Mouse (Mus musculus) G1E (cell line): ENCODE results near the gene Twsg1.

Experiments used
- CTCF ChIP-seq: IDR thresholded peaks from 2 replicates; pipeline ENCODE4 v1.5.1; 2012; ENCODE audit warnings: low read depth, low read length, inconsistent platforms, mixed read lengths
- GATA1 ChIP-seq: IDR thresholded peaks from 2 replicates; pipeline ENCODE4 v1.6.1; 2012; ENCODE audit warnings: borderline replicate concordance, low read length, inconsistent platforms, mixed read lengths
- POLR2AphosphoS5 ChIP-seq: IDR thresholded peaks from 2 replicates; pipeline ENCODE4 v1.6.1; 2012; ENCODE audit warnings: low read depth, low read length, inconsistent platforms; ENCODE audit not compliant: insufficient replicate concordance
- TAL1 ChIP-seq: conservative IDR thresholded peaks from 2 replicates; pipeline ENCODE4 v1.6.1; 2012; ENCODE audit warnings: low read depth, low read length, inconsistent platforms, mixed read lengths

GRCm38 (mm10) chr17:65930158-65930826, 20.7 kb downstream of the Twsg1 start:
- TF ChIP-seq CTCF (no peak), GATA1 (no peak), POLR2AphosphoS5 (no peak), TAL1 (no peak)
